Comparison of ENCODE assay signal across 16 mouse cellular contexts in genomic region chr12:85659319-85659718, GRCm38 (mm10). TPM values are rescaled to one million over a fixed set of nuclear protein-coding genes. Genes with fewer than 3 reads are reported as not detected.
DNase-seq lines count a peak whose midpoint lies in the region; ATAC-seq and TF ChIP-seq lines count a peak whose summit lies in the region.
"Had no signal": no experiment of that assay in that cellular context is flagged by ENCODE, and none has a peak within 500 bp of the region (broad histone marks: within the 10 kb centered on the region; RNA-seq: fewer than 3 reads in every experiment).

No protein-coding gene starts in this region.

- DNase-seq in cerebellum, postnatal 10 days, result peak; percentile 57 to 70
- no peak for DNase-seq in cerebellum, adult 18-20 months
- peak; percentile 9 to 16 (median 13) for DNase-seq in liver, embryonic 14.5 days (ENCODE audit: low read depth in 3 of 3, low spot score in 3 of 3)
- no peak for DNase-seq in liver, embryonic 11.5 days (ENCODE audit: low spot score)
- peak; percentile 79 for DNase-seq in right cerebral cortex, postnatal 4 days
- DNase-seq in right cerebral cortex, postnatal 36 days (ENCODE audit: low spot score in 2 of 2), result no peak
- no peak for DNase-seq in spleen, adult 12 weeks (ENCODE audit: low spot score)
- DNase-seq: adrenal gland, adult 8-10 months; cerebellum, adult 9-11 months; gastrocnemius, postnatal 14 days; kidney, adult 18-20 months; liver, embryonic 13.5 days had no signal

- H3K9me3 ChIP-seq in liver, embryonic 14.5 days (ENCODE audit: control insufficient read depth, low read length), result no peaks in the 10 kb centered on the region
- no peaks in the 10 kb centered on the region for H3K9me3 ChIP-seq in liver, embryonic 11.5 days (ENCODE audit: control insufficient read depth, low read length)
- H3K9me3 ChIP-seq in kidney, embryonic 16.5 days (ENCODE audit: low read length), result no peaks in the 10 kb centered on the region
- H3K9me3 ChIP-seq: G1E; liver, embryonic 13.5 days; neural tube, embryonic 12.5 days had no signal

- no peak for ATAC-seq in liver, embryonic 14.5 days (ENCODE audit: insufficient read depth)
- no peak for ATAC-seq in liver, embryonic 11.5 days (replicated peaks; ENCODE audit: low FRiP score)
- ATAC-seq in kidney, embryonic 16.5 days (ENCODE audit: low FRiP score, low TSS enrichment), result no peak

- H3K4me1 ChIP-seq in liver, embryonic 14.5 days (replicated peaks; ENCODE audit: control insufficient read depth in 2 of 2, insufficient read depth in 2 of 2, low read length in 1 of 2), result no peaks in the 10 kb centered on the region
- no peaks in the 10 kb centered on the region for H3K4me1 ChIP-seq in liver, embryonic 11.5 days (replicated peaks; ENCODE audit: control insufficient read depth, insufficient read depth, low read length)
- no peaks in the 10 kb centered on the region for H3K4me1 ChIP-seq in kidney, embryonic 16.5 days (ENCODE audit: insufficient read depth, low read length)
- H3K4me1 ChIP-seq: liver, embryonic 13.5 days; neural tube, embryonic 12.5 days had no signal

- H3K4me2 ChIP-seq in liver, embryonic 14.5 days (ENCODE audit: low read depth), result no peak overlapping the region
- no peak overlapping the region for H3K4me2 ChIP-seq in liver, embryonic 11.5 days
- H3K4me2 ChIP-seq in kidney, embryonic 16.5 days (replicated peaks; ENCODE audit: low read depth, low read length), result no peak overlapping the region
- H3K4me2 ChIP-seq: liver, embryonic 13.5 days; neural tube, embryonic 12.5 days had no signal

- H3K4me3 ChIP-seq in liver, embryonic 14.5 days (ENCODE audit: insufficient read depth in 1 of 2, low read depth in 2 of 2, low read length in 2 of 2), result no peak overlapping the region
- no peak overlapping the region for H3K4me3 ChIP-seq in liver, embryonic 11.5 days (ENCODE audit: low read depth, low read length)
- H3K4me3 ChIP-seq in kidney, embryonic 16.5 days (ENCODE audit: low read length), result no peak overlapping the region
- H3K4me3 ChIP-seq: erythroblast, embryonic 14.5 days; liver, embryonic 13.5 days; neural tube, embryonic 12.5 days had no signal

- no peak for TF ChIP-seq CTCF in liver, embryonic 14.5 days (IDR thresholded peaks at IDR 0.05; ENCODE audit: low read depth)

- H3K27ac ChIP-seq in liver, embryonic 14.5 days, result no peak overlapping the region
- no peak overlapping the region for H3K27ac ChIP-seq in liver, embryonic 11.5 days (ENCODE audit: low read depth, low read length)
- no peak overlapping the region for H3K27ac ChIP-seq in kidney, embryonic 16.5 days (ENCODE audit: low read length)
- H3K27ac ChIP-seq: liver, embryonic 13.5 days; neural tube, embryonic 12.5 days had no signal

- no peak for TF ChIP-seq EP300 in liver, embryonic 14.5 days (IDR thresholded peaks at IDR 0.05; ENCODE audit: low read depth)

- H3K27me3 ChIP-seq in liver, embryonic 14.5 days (ENCODE audit: control insufficient read depth, insufficient read depth, low read length), result no peaks in the 10 kb centered on the region
- H3K27me3 ChIP-seq in liver, embryonic 11.5 days (replicated peaks; ENCODE audit: control insufficient read depth, insufficient read depth, low read length), result no peaks in the 10 kb centered on the region
- H3K27me3 ChIP-seq in kidney, embryonic 16.5 days (ENCODE audit: insufficient read depth, low read length), result no peaks in the 10 kb centered on the region
- H3K27me3 ChIP-seq: liver, embryonic 13.5 days; neural tube, embryonic 12.5 days had no signal

- no peaks in the 10 kb centered on the region for H3K36me3 ChIP-seq in liver, embryonic 14.5 days (replicated peaks; ENCODE audit: control insufficient read depth, insufficient read depth, low read depth)
- no peaks in the 10 kb centered on the region for H3K36me3 ChIP-seq in liver, embryonic 11.5 days (ENCODE audit: control insufficient read depth, insufficient read depth, low read length)
- H3K36me3 ChIP-seq in kidney, embryonic 16.5 days (ENCODE audit: insufficient read depth, low read length), result no peaks in the 10 kb centered on the region
- H3K36me3 ChIP-seq: G1E; liver, embryonic 13.5 days; neural tube, embryonic 12.5 days had no signal

- 38% methylated on average over 2 of the region's 2 CpGs for WGBS in liver, embryonic 14.5 days (ENCODE audit: insufficient replicate concordance)
- 30% methylated on average over 2 of the region's 2 CpGs for WGBS in liver, embryonic 11.5 days
- 79% methylated on average over 2 of the region's 2 CpGs for WGBS in kidney, embryonic 16.5 days

- no peak overlapping the region for H3K9ac ChIP-seq in liver, embryonic 14.5 days (replicated peaks)
- no peak overlapping the region for H3K9ac ChIP-seq in liver, embryonic 11.5 days (ENCODE audit: low read depth, low read length)
- H3K9ac ChIP-seq in kidney, embryonic 16.5 days (replicated peaks; ENCODE audit: low read length), result no peak overlapping the region
- H3K9ac ChIP-seq: liver, embryonic 13.5 days; neural tube, embryonic 12.5 days had no signal

RNA-seq across cellular contexts. Expression of gene Batf, which starts 27.1 kb away (rescaled TPM):
- polyA plus RNA-seq in liver, embryonic 14.5 days (2012; rRNA removed), result 2.6 and 3.6 TPM in 2 replicates
- polyA plus RNA-seq in liver, embryonic 14.5 days (2014; fragmentation: Nextera tagmentation; extraction: Ambion mirVana), result 2.8 and 3.7 TPM in 2 replicates
- polyA plus RNA-seq in liver, embryonic 11.5 days (2014; fragmentation: Nextera tagmentation; extraction: Ambion mirVana), result 6.8 and 8.6 TPM in 2 replicates
- polyA plus RNA-seq in kidney, embryonic 16.5 days (2015; fragmentation: Nextera tagmentation; extraction: Ambion mirVana), result 3.9 TPM in 2 replicates
- polyA plus RNA-seq: G1E had no signal

Comparison
In these comparisons a context has a peak if more than half of its experiments do, and no peak if none do; other contexts are left out.
1. DNase-seq: peak in cerebellum, postnatal 10 days (2 of 2), liver, embryonic 14.5 days (3 of 3) and right cerebral cortex, postnatal 4 days (single experiment); none in cerebellum, adult 18-20 months (0 of 2), liver, embryonic 11.5 days (single experiment), right cerebral cortex, postnatal 36 days (0 of 2) and spleen, adult 12 weeks (single experiment).